Mouse (Mus musculus): Measurements from ENCODE around the gene Rell1. TPM values are rescaled to one million over a fixed set of nuclear protein-coding genes. Genes with fewer than 3 reads are reported as not detected.

Gene Rell1
- 35.5 and 38.2 TPM in 2 replicates for polyA plus RNA-seq (2011; ENCODE audit: insufficient read length, low read depth, missing spikeins)

DNA sequence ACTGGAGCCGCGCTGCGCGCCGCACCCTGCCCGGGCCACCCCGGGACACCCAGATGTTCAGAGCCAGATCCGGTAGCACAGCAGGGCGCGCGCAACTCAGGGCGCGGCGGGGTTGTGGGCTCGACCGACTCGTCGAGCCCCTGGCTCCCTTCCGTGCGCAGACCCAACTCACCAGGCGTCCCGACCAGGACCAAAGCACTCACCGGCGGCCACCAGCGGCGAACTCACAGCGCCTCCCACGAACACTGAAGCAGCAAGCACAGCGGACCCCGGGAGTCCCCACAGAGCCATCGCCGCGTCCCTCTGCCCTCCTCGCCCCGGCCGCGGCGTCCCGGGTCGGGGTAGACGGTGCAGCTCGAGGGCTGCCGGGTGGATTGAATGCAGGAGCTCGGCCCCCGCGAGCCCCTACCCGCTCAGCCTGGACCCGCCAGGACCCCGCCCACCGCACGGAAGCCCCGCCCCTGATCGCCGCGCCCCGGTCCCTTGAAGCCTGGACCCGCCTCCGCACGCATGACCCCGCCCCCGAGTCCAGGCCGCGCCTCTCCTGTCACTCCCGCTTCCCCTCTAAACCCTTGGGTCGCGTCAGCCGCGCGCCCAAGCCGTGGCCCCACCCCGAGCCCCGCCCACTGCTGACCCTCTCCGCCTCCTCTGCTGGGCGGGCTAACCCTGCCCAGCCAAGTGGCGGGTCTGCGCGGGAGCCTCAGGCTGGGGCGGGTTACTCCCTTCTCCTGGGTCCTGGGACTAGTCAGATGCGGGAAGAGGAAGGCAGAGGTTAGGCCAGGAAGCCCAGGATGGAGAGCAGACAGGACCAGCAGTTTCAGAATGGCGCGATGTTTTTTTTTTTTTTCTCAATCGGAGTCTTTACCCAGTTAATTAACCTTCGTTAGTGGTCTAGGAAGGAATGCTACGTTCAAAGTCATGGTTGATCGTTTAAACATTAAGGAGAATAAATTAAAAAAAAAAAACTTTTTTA is at the start of gene Rell1:
Rell1 (minus strand) TSS at position 455 of the 973 bp plus-strand sequence.
- TF ChIP-seq CTCF (IDR thresholded peaks at IDR 0.05; ENCODE audit: borderline replicate concordance, insufficient read depth, low read length) (no peak), POLR2A (IDR thresholded peaks at IDR 0.05; ENCODE audit: low read depth, low read length) (peak; percentile 75)
- Histone ChIP-seq H3K4me1 (ENCODE audit: control insufficient read depth, insufficient read depth, low read length) (peaks cover 7% of the 10 kb centered on the region), H3K27ac (ENCODE audit: insufficient read depth, low read length) (peak within 1 kb of the TSS; percentile 19), H3K4me3 (ENCODE audit: insufficient read depth, low read length) (peak within 1 kb of the TSS; percentile 82)

GRCm38 (mm10) chr5:64012596-64013366 is 44.1 kb upstream of the Rell1 start:
- TF ChIP-seq CTCF (IDR thresholded peaks at IDR 0.05; ENCODE audit: borderline replicate concordance, insufficient read depth, low read length) (no peak), POLR2A (IDR thresholded peaks at IDR 0.05; ENCODE audit: low read depth, low read length) (no peak)
- H3K27ac ChIP-seq (ENCODE audit: insufficient read depth, low read length): no peak overlapping the region
- H3K4me1 ChIP-seq (ENCODE audit: control insufficient read depth, insufficient read depth, low read length): 0 out of 2 replicates have a peak, but pooled peaks cover 2% of the 10 kb centered on the region
- no peak overlapping the region for H3K4me3 ChIP-seq (ENCODE audit: insufficient read depth, low read length)

DNA sequence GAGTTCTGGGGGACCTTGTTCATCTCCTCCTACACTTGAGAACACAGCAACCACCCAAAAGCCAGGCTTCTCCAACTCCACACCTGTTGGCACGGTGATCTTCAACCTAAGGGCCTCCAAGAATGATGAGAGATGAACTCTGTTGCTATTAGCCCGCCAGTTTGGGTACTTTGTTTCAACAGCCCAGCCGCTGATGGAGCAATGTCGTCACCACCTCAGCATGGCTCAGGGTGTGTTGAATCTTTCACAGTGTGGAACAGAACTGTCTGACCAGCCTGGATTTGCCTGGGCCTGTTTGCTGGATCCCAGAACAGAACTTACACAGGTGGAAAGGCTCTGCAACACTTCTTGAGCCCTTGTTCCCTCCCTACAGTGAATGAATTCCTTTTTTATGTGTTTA is 37.9 kb upstream of the Rell1 start:
- Histone ChIP-seq H3K4me1 (ENCODE audit: control insufficient read depth, insufficient read depth, low read length) (0 out of 2 replicates have a peak, but pooled peaks cover 2% of the 10 kb centered on the region), H3K27ac (ENCODE audit: insufficient read depth, low read length) (no peak overlapping the region), H3K4me3 (ENCODE audit: insufficient read depth, low read length) (no peak overlapping the region)
- no peak for TF ChIP-seq POLR2A (IDR thresholded peaks at IDR 0.05; ENCODE audit: low read depth, low read length)
- TF ChIP-seq CTCF (IDR thresholded peaks at IDR 0.05; ENCODE audit: borderline replicate concordance, insufficient read depth, low read length): no peak

DNA sequence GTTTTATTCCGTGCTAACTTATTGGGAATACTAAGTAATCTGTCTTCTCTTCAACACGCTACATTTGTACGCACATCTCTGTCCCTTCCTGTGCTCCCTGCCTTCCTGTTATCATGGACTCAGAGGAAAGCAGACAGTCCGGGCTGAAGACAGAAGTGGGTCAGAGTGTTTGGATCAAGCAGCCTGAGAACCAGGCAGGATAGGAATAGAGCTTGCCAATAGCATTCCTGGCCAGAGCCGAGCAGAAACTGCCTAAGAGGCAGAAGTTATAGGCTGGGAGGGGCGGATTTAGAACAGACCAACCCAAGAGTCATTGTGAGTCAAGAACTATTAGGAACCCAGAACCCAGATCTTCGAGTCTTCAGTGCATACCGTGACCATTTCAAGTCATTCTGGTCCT is 34.6 kb upstream of the Rell1 start:
- Histone ChIP-seq H3K4me1 (ENCODE audit: control insufficient read depth, insufficient read depth, low read length) (no peaks in the 10 kb centered on the region), H3K4me3 (ENCODE audit: insufficient read depth, low read length) (no peak overlapping the region), H3K27ac (ENCODE audit: insufficient read depth, low read length) (no peak overlapping the region)
- TF ChIP-seq CTCF (IDR thresholded peaks at IDR 0.05; ENCODE audit: borderline replicate concordance, insufficient read depth, low read length): no peak
- no peak for TF ChIP-seq POLR2A (IDR thresholded peaks at IDR 0.05; ENCODE audit: low read depth, low read length)

GRCm38 (mm10) chr5:63993865-63994264 is 25.2 kb upstream of the Rell1 start:
- H3K4me1 ChIP-seq (ENCODE audit: control insufficient read depth, insufficient read depth, low read length): no peaks in the 10 kb centered on the region
- no peak overlapping the region for H3K4me3 ChIP-seq (ENCODE audit: insufficient read depth, low read length)
- no peak overlapping the region for H3K27ac ChIP-seq (ENCODE audit: insufficient read depth, low read length)
- TF ChIP-seq POLR2A (IDR thresholded peaks at IDR 0.05; ENCODE audit: low read depth, low read length): no peak
- no peak for TF ChIP-seq CTCF (IDR thresholded peaks at IDR 0.05; ENCODE audit: borderline replicate concordance, insufficient read depth, low read length)

GRCm38 (mm10) chr5:63990675-63991074 is 22.0 kb upstream of the Rell1 start:
- Histone ChIP-seq H3K4me3 (ENCODE audit: insufficient read depth, low read length) (no peak overlapping the region), H3K4me1 (ENCODE audit: control insufficient read depth, insufficient read depth, low read length) (no peaks in the 10 kb centered on the region)
- TF ChIP-seq POLR2A (IDR thresholded peaks at IDR 0.05; ENCODE audit: low read depth, low read length): no peak
- TF ChIP-seq CTCF (IDR thresholded peaks at IDR 0.05; ENCODE audit: borderline replicate concordance, insufficient read depth, low read length): no peak

DNA sequence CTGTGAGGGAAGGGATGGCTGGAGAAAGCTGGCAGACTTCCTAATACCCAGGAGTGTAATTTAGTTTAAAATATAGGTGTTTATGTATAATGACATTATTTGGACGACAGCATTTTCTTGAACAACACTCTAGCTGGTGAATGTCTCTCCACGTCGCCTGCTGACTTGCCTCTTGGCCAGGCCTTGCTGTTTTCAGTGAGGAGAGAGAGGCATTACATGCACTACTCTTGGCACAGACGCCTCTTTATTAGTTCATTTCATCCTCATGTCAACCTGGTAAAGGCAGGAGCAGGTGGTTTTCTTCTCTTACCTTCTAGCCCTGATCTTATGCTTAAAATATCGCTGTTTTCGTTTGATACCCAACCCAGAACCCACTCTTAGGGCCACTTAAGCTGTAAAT is 17.6 kb upstream of the Rell1 start:
- Histone ChIP-seq H3K4me1 (ENCODE audit: control insufficient read depth, insufficient read depth, low read length) (0 out of 2 replicates have a peak, but pooled peaks cover 5% of the 10 kb centered on the region), H3K27ac (ENCODE audit: insufficient read depth, low read length) (no peak overlapping the region), H3K4me3 (ENCODE audit: insufficient read depth, low read length) (no peak overlapping the region)
- TF ChIP-seq CTCF (IDR thresholded peaks at IDR 0.05; ENCODE audit: borderline replicate concordance, insufficient read depth, low read length) (no peak), POLR2A (IDR thresholded peaks at IDR 0.05; ENCODE audit: low read depth, low read length) (no peak)

More at GRCm38 (mm10) chr5:63990675-63991074, 22.0 kb upstream of the Rell1 start:
- no peak overlapping the region for H3K27ac ChIP-seq (ENCODE audit: insufficient read depth, low read length)

DNA sequence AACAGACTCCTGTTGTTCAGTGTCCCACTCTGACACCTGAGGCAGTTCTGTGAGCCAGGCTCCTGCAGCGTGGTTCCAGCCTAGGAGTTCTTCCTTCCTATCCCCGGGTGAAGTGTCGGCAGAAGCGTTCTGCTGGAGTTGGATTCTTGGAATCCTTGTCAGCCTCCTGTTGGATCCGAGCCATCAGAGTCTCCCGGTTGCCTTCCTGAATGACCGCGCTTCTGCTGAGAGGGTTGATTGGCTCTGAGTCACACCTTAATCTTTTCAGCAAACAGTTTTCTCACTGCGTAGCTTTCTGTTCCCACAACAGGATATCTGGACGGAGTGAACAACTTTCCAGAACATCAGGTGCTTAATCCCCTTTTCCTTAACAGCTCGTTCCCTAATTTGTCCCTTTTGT is 13.6 kb upstream of the Rell1 start:
- Histone ChIP-seq H3K27ac (ENCODE audit: insufficient read depth, low read length) (no peak overlapping the region), H3K4me3 (ENCODE audit: insufficient read depth, low read length) (no peak overlapping the region), H3K4me1 (ENCODE audit: control insufficient read depth, insufficient read depth, low read length) (0 out of 2 replicates have a peak, but pooled peaks cover 5% of the 10 kb centered on the region)
- TF ChIP-seq POLR2A (IDR thresholded peaks at IDR 0.05; ENCODE audit: low read depth, low read length) (no peak), CTCF (IDR thresholded peaks at IDR 0.05; ENCODE audit: borderline replicate concordance, insufficient read depth, low read length) (no peak)

GRCm38 (mm10) chr5:63970991-63971390 is 2.3 kb upstream of the Rell1 start:
- peaks cover 7% of the 10 kb centered on the region for H3K4me1 ChIP-seq (ENCODE audit: control insufficient read depth, insufficient read depth, low read length)
- TF ChIP-seq CTCF (IDR thresholded peaks at IDR 0.05; ENCODE audit: borderline replicate concordance, insufficient read depth, low read length): no peak
- TF ChIP-seq POLR2A (IDR thresholded peaks at IDR 0.05; ENCODE audit: low read depth, low read length): no peak
- no peak overlapping the region for H3K4me3 ChIP-seq (ENCODE audit: insufficient read depth, low read length)
- H3K27ac ChIP-seq (ENCODE audit: insufficient read depth, low read length): no peak overlapping the region

Data from embryonic fibroblast, embryonic 13.5 days (primary cell).